ENCODE assay signal across 8 mouse cellular contexts in genomic region chr19:7484076-7484475, GRCm38 (mm10). TPM values are rescaled to one million over a fixed set of nuclear protein-coding genes. Genes with fewer than 3 reads are reported as not detected.
A peak's percentile ranks its signal among the peaks of the same experiment; 100 is the strongest.
DNase-seq lines count a peak whose midpoint lies in the region; ATAC-seq and TF ChIP-seq lines count a peak whose summit lies in the region.

No protein-coding gene starts in this region.

- no peak for TF ChIP-seq EP300 in lung, postnatal 0 days (IDR thresholded peaks at IDR 0.05)

- H3K4me3 ChIP-seq in cerebellum, adult 2 months (replicated peaks; ENCODE audit: insufficient read depth, low read depth, low read length), result peak overlapping the region; percentile 57
- H3K4me3 ChIP-seq in lung, postnatal 0 days (ENCODE audit: low read depth, low read length), result peak overlapping the region; percentile 86; the same call in 1 of the 2 replicates
- peak overlapping the region; percentile 93 for H3K4me3 ChIP-seq in midbrain, embryonic 14.5 days (replicated peaks; ENCODE audit: low read depth, low read length)
- H3K4me3 ChIP-seq in lung, adult 2 months (replicated peaks; ENCODE audit: extremely low read depth, low read depth, low read length), result no peak overlapping the region

- TF ChIP-seq CTCF in cerebellum, adult 2 months (IDR thresholded peaks at IDR 0.05; ENCODE audit: borderline replicate concordance, insufficient read depth, low read depth, low read length), result no peak
- no peak for TF ChIP-seq CTCF in lung, postnatal 0 days (IDR thresholded peaks at IDR 0.05)
- no peak for TF ChIP-seq CTCF in lung, adult 2 months (IDR thresholded peaks at IDR 0.05; ENCODE audit: insufficient read depth, low read length)

- no peaks in the 10 kb centered on the region for H3K27me3 ChIP-seq in cerebellum, adult 2 months (ENCODE audit: control insufficient read depth, insufficient read depth, low read length)
- no peaks in the 10 kb centered on the region for H3K27me3 ChIP-seq in lung, postnatal 0 days (replicated peaks; ENCODE audit: insufficient read depth, low read length)
- no peaks in the 10 kb centered on the region for H3K27me3 ChIP-seq in midbrain, embryonic 14.5 days (ENCODE audit: control insufficient read depth, insufficient read depth, low read length)

- no peaks in the 10 kb centered on the region for H3K9me3 ChIP-seq in lung, postnatal 0 days (ENCODE audit: low read length)
- H3K9me3 ChIP-seq in midbrain, embryonic 14.5 days (ENCODE audit: control insufficient read depth, low read length), result no peaks in the 10 kb centered on the region

- peak; percentile 25 to 38 for DNase-seq in cerebellum, adult 2 months
- no peak for DNase-seq in lung, postnatal 0 days (ENCODE audit: low spot score)
- DNase-seq in lung, postnatal 36 days, result no peak
- DNase-seq in layer of hippocampus, adult 11-12 months (ENCODE audit: low spot score), result peak; percentile 47
- peak; percentile 53 for DNase-seq in midbrain, embryonic 14.5 days
- no peak for DNase-seq in gastrocnemius, postnatal 14 days
- no peak for DNase-seq in lung, adult 2 months

- no peak overlapping the region; the same call in 1 of the 2 replicates for H3K27ac ChIP-seq in cerebellum, adult 2 months (ENCODE audit: insufficient read depth, low read length)
- H3K27ac ChIP-seq in lung, postnatal 0 days (ENCODE audit: low read length), result 0 out of 2 replicates have a peak overlapping the region, but pooled peaks have one; percentile 97
- H3K27ac ChIP-seq in midbrain, embryonic 14.5 days (replicated peaks; ENCODE audit: low read depth, low read length), result peak overlapping the region; percentile 100

- no peaks in the 10 kb centered on the region for H3K36me3 ChIP-seq in lung, postnatal 0 days (ENCODE audit: insufficient read depth, low read length)
- no peaks in the 10 kb centered on the region for H3K36me3 ChIP-seq in midbrain, embryonic 14.5 days (ENCODE audit: control insufficient read depth, insufficient read depth, low read length)

- no peak for ATAC-seq in cerebellum, adult (ENCODE audit: insufficient number of reproducible peaks, low FRiP score, low TSS enrichment)
- no peak for ATAC-seq in lung, postnatal 0 days
- ATAC-seq in midbrain, embryonic 14.5 days (ENCODE audit: low FRiP score, low TSS enrichment), result no peak

- intact Hi-C loops in gastrocnemius, postnatal 14 days (cut with DNase I; ENCODE audit: low total_unique reads), result no loop called here

- peak overlapping the region; percentile 84; the same call in 1 of the 2 replicates for H3K4me2 ChIP-seq in lung, postnatal 0 days (replicated peaks; ENCODE audit: low read depth, low read length)
- H3K4me2 ChIP-seq in midbrain, embryonic 14.5 days (ENCODE audit: low read length), result peak overlapping the region; percentile 68

- H3K9ac ChIP-seq in lung, postnatal 0 days (replicated peaks; ENCODE audit: low read depth), result no peak overlapping the region
- no peak overlapping the region; the same call in 1 of the 2 replicates for H3K9ac ChIP-seq in midbrain, embryonic 14.5 days (replicated peaks; ENCODE audit: low read length)

- H3K4me1 ChIP-seq in cerebellum, adult 2 months (ENCODE audit: control insufficient read depth, insufficient read depth, low read length), result no peaks in the 10 kb centered on the region; the same call in 1 of the 2 replicates
- peaks cover 6% of the 10 kb centered on the region; the same call in 1 of the 2 replicates for H3K4me1 ChIP-seq in lung, postnatal 0 days (ENCODE audit: insufficient read depth, low read depth, low read length)
- H3K4me1 ChIP-seq in midbrain, embryonic 14.5 days (ENCODE audit: control insufficient read depth, insufficient read depth, low read length), result peaks cover 22% of the 10 kb centered on the region
- no peaks in the 10 kb centered on the region; the same call in 1 of the 2 replicates for H3K4me1 ChIP-seq in lung, adult 2 months (ENCODE audit: control insufficient read depth, insufficient read depth, low read length)

- 12% methylated on average over 5 of the region's 5 CpGs for WGBS in cerebellum, adult 2 months
- WGBS in lung, postnatal 0 days, result 60% methylated on average over 5 of the region's 5 CpGs
- 60% methylated on average over 5 of the region's 5 CpGs for WGBS in midbrain, embryonic 14.5 days
- WGBS in lung, adult 2 months, result 49% methylated on average over 5 of the region's 5 CpGs

- no peak for TF ChIP-seq POLR2A in cerebellum, adult 2 months (IDR thresholded peaks at IDR 0.05; ENCODE audit: borderline replicate concordance, insufficient read depth, low read length)
- no peak for TF ChIP-seq POLR2A in lung, adult 2 months (IDR thresholded peaks at IDR 0.05; ENCODE audit: borderline replicate concordance, extremely low read depth, low read depth, low read length)

RNA-seq across cellular contexts. Expression of gene Rtn3, which starts 1.0 kb away (rescaled TPM):
- 563 and 663 TPM in 2 replicates for polyA plus RNA-seq in cerebellum, adult 2 months (2012; rRNA removed)
- 122 and 132 TPM in 2 replicates for polyA plus RNA-seq in lung, postnatal 0 days (2015; fragmentation: Nextera tagmentation; extraction: Ambion mirVana)
- polyA plus RNA-seq in midbrain, embryonic 14.5 days (2014; fragmentation: Nextera tagmentation; extraction: Ambion mirVana), result 586 and 610 TPM in 2 replicates
- 10 to 100 TPM; 37.1 to 40.6 TPM for total RNA-seq in gastrocnemius, postnatal 14 days (2021)
- 106 and 107 TPM in 2 replicates for polyA plus RNA-seq in lung, adult 2 months (2012; rRNA removed)

RNA-seq across cellular contexts. Expression of gene Atl3, which starts 9.8 kb away (rescaled TPM):
- 18.1 and 18.3 TPM in 2 replicates for polyA plus RNA-seq in cerebellum, adult 2 months (2012; rRNA removed)
- polyA plus RNA-seq in lung, postnatal 0 days (2015; fragmentation: Nextera tagmentation; extraction: Ambion mirVana), result 20.0 and 21.6 TPM in 2 replicates
- 5.9 and 6.8 TPM in 2 replicates for polyA plus RNA-seq in midbrain, embryonic 14.5 days (2014; fragmentation: Nextera tagmentation; extraction: Ambion mirVana)
- total RNA-seq in gastrocnemius, postnatal 14 days (2021), result 10 to 100 TPM; 15.4 to 16.0 TPM
- 15.4 and 24.5 TPM in 2 replicates for polyA plus RNA-seq in lung, adult 2 months (2012; rRNA removed)

Comparison
In these comparisons a context has a peak if more than half of its experiments do, and no peak if none do; other contexts are left out.
1. DNase-seq: peak in cerebellum, adult 2 months (2 of 2), layer of hippocampus, adult 11-12 months (single experiment) and midbrain, embryonic 14.5 days (single experiment); none in lung, postnatal 0 days (single experiment), lung, postnatal 36 days (single experiment), gastrocnemius, postnatal 14 days (single experiment) and lung, adult 2 months (single experiment).